Mouse (Mus musculus): ENCODE measurements at regions not wholly inside any gene's neighbourhood (a gene's known extent, or its start where the extent isn't known, plus 50 kb on each side); places are given as distances from the start of the nearest gene placed in this dataset.

DNA sequence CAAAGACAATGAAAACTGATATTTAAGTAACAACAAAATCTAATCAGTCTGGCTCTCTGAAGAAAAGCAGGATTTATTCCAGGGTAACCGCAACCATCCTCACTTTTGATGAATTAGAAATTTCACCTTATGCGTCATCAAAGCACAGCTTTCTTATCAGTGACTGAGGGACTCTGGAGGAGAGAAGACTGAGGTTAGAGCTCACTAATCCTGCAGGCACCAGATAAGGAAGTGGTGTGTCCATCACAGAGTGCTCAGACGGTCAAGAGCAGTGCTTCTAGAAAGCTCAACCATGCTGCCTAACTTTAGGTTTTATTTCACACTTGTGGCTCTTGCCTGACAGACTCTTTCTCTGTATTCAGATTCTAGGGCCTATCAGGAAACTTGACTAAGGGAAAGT, 1021.2 kb upstream of the Adgrl4 start:
- no peak for DNase-seq (ENCODE audit: inconsistent ontology term)

DNA sequence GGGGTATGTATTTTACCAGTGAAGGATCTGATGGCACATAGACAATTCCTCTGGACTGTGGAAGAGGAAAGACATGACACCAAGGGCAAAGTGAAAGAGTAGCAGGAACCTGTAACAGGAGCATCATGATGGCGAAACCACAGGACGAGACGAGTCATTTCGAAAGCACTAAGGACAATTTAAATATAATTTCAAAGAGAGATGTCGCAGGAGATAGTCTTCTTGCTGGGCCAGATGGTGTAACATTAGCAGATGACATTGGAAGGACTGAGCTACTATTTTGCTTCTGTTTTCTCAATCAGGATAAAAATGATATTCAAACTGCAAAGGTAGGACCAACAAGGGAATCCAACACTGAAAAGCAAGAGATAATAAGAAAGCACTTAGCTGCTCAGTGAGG, 1009.7 kb upstream of the Adgrl4 start:
- no peak for DNase-seq (ENCODE audit: inconsistent ontology term)

DNA sequence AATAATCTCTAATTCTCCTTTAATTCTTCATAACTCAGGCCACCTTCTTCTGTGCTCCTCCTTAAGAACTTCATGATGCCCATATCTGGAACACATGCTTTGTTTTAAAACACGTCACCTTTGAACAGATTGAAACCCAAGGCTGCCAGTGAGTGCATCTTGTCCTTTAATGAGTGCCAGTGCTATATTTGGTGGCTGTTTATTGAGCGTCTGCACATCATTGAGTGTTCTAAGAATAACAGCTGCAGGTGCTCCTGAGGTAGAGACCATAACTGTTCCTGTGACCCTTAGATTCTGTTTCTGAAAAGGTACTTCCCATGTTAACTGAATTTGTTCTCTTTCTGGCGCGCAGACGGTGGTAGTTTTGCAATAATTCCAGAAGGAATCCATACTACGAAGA, 1006.4 kb upstream of the Adgrl4 start:
- no peak for DNase-seq (ENCODE audit: inconsistent ontology term)

DNA sequence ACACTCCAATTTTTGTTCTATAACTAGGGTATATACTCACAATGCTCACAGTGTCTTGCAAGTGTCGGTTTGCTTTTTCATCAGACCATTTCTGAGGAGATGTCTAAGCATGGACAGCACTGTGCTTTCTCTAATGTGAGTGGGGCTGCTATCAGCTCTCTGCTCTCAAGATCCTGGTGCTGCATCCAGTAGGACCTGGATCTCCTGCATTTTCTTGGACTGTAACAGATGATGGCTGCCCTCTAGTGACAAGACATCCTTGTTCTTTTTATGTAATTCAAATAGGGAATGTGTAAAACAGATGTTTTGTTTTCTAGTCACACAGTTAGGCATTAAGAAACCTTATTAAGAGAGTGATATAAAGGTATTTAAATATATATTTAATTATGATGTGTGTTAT, 1002.5 kb upstream of the Adgrl4 start:
- DNase-seq (ENCODE audit: inconsistent ontology term) = peak; percentile 6

DNA sequence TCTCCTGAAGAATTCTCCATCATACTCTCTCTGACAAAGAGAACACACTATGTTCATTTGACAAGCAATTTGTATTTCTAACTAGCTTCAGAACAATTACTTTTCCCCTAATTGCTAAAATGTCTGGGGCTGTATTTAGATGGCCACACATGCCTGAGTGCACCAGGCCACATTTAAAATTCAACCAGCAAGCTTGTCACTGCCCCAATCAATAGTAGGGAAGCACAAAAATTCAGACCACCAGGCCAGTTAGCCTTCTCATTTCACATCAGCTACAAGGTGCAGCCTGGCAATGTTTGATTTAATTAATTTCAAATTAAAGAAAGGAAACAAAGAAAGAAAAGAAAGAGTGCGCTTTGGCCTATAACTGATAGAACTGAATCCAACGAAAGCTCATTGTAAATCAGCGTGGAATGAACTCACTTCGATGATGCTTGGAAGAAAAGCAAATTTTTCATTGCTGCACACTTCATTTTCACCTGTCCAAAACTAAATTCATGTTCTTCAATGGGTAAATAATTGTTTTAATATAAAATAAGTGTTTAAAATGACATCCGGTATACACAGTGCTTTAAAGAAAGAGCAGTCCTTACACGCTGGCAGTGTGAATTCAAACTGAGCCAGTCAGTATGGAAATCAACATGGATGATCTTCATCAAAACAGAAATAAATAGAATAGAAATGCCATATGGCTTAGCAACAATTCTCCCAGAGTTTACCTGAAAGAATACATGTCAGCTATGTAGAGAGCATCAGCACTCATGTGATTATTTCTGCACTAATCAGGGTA, 1001.7 kb upstream of the Adgrl4 start:
- no peak for DNase-seq (ENCODE audit: inconsistent ontology term)
